Mouse (Mus musculus) induced T-regulatory cell, adult 2 months (primary cell): ENCODE data around the gene Sigmar1.
"Not testable (repeated sequence)": the region's sequence is repeated elsewhere in the genome, so short reads cannot be mapped to it uniquely, and the experiment has no call there.

Experiments used
- DNase-seq: peaks from one replicate; pipeline ENCODE4 v3.0.0-alpha.2; 2012; ENCODE audit warnings: low read depth

Gene Sigmar1

DNA sequence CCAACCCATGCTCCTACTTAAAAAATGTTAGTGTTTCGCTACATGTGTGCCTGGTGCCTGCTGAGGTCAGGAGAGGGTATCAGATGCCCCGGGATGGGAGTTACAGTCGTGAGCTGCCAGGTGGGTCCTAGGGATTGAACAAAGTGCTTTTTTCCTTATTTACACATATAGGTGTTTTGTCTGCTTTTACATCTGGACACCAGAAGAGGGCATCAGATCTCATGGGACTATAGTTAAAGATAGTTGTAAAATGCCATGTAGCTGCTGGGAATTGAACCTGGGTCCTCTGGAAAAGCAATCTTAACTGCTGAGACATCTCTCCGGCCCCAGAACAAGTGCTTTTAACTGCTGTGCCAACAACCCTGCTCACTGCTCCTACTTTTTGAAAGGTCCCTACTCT, 45.7 kb downstream of the Sigmar1 start:
- DNase-seq, result no peak

DNA sequence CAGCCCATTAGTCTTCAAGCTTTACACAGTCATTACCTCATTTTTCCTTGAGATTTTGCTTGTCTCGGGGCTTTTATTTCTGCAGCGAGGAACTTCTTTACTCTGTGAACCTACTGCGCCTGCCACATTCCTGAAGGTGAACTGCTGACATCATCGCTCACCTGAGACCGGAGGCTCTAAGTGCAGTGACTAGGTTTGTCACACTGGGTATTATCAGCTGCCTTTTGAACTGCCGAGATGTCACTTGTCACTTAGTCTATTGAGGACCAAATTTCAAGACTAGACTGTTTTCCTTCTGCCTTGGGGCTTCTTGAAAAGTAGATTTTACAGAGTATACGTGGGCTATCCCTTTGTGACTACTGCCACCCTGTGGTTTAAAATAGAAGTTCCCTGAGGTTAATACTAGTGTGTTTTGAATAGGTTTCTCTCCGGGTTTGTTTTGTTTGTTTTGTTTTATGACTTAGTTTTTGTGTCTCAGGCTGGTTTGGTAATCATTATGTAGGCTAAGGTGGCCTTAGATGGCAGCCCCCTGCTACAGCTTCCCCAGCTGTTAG, 47.7 kb downstream of the Sigmar1 start:
- peak; percentile 81 for DNase-seq

DNA sequence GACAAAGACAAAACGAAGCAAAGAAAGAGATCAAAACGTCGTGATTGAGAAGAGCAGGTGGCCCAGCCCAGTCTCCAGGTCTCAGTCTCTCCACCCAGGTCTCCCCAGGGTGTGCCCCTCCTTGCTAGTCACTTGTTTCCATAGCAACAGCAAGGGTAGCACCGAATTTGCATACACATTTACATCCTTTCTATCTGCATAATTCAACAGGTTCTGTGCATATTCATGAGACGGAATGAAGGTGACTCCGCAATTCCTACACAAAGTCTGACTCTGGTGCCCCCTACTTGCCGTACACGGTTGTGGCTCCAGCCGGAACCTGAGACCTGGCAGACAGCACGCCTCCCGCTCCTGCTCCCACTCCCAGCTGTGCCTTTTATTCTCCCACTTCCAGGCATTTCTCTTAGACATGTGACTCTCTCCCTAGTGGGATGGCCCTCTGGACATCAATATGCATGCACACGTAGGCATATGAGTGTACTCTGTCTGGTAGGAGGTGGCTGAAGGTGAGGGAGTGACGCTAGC, 48.9 kb downstream of the Sigmar1 start:
- DNase-seq, result peak; percentile 72

DNA sequence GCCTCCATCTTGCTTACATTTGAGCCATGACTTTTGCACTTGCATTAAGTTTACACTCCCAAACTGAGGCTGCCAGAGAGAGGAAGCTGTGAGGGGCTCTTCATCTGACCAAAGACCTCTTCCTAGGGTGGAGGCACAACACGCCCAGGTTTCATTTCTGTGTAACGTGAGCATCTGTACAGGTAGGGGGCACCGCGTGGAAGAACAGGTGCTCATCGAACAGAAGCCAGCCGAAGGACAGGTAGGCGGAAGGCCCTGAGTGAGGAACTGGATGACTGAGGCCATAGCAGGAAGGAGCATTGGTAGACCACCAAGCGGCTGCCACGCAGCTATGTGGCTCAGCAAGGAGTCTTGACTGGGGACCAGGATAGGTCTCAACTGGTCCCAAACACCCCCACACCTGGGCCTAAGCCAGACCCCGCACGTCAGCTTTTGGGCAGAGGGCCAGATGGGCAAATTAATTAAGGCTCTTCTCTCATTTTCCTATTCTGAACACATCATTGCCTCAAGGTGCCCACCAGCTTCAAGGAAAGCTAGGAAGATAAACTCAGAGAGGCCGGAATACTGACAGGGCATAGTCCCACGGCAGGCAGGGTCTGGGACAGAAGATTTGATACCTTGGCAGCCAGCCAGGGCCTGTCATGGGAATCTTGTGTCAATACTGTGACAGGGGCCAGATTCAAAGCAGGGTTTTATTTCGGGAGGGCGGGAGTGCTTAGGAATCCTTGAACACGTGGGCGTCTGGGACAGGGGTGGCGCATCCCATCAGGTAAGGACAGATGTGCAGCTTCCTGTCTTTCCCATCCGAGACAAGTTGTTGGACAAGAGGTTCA, 49.8 kb downstream of the Sigmar1 start:
- DNase-seq, result no peak

DNA sequence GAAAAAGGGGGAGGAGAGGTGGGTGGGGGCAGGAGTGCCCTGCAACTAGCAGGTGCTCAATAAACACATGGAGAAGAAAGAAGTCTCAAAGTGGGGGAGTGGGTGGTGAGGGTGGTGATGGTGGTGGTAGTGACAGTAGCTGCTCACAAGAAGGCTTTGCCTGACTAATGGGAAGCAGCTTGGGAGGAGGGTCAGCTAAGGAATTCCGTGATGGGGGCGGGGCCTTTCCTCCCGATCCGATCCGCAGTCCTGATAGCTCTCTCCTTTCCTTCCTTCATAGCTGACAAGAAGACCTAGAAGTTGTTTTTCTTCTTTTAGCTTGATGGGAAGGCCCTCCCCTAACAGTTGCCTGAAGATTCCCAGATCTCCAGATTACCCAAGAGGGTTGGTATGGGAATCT, 51.3 kb downstream of the Sigmar1 start:
- DNase-seq, result no peak

DNA sequence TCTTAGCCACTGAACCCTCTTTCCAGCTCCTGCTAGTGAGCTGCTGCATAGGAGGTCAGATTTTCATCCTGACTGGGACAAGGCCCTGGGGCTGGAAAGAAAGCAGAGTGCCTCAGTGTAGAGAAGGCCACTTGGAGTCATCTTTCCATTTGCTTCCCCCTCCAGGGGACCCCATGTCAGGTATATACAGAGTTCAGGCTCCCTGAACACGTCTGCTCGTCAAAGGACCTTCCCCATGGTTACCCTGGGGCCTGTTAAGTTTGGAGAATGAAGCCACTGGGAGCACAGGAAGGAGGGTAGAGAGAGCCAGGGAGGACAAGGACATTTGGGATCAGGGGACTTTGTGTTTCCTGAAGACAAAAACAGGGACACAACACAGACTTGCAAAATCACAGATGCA, 53.7 kb downstream of the Sigmar1 start:
- DNase-seq, result not testable (repeated sequence)

DNA sequence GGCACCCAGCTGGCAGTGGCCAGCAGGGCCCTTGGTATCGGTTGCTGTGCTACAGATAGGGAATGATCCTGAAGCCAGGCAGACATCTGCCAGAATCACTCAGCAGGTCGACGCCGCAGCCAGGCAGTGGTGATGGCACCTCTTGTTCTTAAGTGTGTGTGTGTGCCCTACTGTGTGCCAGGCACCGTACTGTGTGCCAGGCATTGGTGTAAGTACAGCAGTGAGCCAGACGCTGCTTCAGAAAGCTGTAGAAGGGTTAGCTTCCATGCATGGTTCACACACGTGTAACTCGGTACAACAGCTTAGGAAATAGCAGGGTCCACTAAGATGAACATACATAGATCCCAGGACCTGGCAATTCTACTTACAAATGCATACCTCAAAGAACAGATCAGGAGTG, 55.7 kb downstream of the Sigmar1 start:
- not testable (repeated sequence) for DNase-seq

DNA sequence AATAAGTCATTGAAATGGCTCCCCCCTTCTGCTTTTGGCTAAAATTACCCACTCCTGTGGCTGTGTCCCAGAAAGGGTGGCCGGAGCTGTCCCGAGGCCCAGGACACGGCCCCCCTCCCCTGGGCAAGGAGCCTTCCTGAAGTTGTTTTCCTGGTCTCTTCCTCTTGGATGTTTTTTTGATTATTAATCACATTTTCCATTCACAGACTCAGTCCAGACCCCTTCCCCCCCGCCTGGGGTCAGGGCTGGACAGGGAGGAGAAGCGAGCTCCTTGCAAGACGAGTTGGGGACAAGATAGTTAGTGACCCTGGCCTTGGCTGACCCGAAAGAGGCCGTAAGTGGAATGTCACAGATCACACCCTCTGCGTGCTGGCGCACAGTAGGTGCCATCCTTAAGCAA, 56.2 kb downstream of the Sigmar1 start, which contains the start of gene Il11ra1:
Il11ra1 (plus strand) TSS at position 207 of the 400 bp plus-strand sequence.
- not testable (repeated sequence) for DNase-seq

DNA sequence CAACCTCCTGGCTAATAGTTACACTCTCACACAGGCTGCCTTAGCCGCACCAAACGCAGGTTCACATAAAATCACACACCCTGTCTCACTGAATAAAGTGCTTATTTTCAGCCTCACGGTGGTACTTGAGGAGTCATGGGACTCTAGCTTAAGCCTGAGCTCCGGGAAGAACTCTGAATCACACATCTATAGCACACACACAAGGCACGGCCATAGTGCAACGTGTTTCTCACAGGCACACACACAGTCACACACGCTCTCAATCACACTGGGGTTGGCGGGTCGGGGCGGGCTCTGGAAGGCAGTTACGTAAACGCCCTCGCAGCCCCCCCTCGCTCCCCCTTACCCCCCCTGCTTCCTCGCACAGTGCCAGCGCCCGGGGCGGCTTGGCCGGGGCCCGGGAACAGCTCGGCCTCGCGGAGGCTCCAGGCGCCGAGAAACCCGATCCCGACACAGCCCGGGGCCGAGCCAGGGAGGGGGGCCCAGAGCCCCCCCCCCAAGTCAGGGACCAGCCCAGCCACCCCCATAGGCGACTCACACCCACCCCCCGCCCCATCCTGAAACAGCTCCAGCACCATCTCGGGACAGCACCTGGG, 57.4 kb downstream of the Sigmar1 start:
- DNase-seq, result not testable (repeated sequence)

DNA sequence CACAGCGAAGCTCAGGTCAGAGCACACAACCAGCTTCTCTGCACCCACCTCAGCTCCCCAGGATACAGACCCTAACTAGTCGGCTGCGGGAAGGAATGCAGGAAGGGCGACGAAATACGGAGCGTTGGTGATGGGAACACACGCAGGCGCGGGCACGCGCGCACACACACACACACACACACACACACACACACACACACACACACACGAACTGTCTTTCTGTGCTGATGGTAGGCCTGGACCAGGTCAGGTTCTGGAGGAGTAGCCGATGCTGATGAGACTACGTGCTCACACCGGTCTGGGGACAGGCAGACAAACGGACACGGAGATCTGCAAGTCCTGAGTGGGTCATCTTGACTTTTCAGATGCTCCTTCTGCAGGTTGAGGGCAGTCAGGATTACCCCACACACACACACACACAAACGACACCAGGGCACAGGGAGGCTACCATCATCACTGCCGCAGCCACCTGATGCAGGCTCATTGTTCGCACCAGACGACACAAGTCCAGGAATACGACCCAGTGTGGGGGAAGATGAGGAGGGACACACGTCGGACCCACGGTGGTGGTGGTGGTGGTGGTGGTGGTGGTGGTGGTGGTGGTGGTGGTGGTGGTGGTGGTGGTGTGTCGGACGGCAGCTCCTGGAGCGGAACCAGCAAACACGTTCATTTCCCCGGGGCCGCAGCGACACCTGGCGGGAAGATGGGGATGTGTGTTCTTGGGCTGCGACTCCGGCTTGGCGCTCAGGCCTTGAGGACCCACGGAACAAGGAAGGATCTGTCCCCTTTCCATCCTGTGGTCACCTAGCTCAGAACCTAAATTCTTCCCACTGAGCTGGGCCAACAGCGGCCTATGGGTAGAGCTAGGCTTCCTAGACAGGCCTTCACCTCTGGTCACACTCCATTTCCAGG, 58.8 kb downstream of the Sigmar1 start, which contains the start of gene Cntfr:
Cntfr (minus strand) TSS at position 160 of the 912 bp plus-strand sequence.
- DNase-seq, result peak; percentile 73

DNA sequence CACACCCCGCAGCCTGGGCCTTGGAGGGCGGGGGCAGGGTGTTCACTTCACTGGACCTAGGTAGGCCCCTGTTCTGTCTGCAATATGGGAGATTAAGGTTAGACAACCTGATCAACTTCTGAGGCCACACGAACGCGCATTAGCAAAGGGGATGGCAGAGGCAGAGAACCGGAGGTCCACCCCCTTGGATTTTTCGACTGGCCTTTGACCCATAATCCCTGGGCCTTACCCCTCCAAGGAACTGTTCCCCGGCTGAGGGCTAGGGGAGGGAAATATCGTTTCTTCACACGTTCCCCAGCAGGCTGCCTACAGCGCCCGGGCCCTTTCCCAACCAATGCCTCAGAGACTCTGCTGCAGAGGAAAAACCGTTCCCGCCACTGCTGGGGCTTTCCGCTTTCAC, 59.5 kb downstream of the Sigmar1 start:
- DNase-seq, result not testable (repeated sequence)

DNA sequence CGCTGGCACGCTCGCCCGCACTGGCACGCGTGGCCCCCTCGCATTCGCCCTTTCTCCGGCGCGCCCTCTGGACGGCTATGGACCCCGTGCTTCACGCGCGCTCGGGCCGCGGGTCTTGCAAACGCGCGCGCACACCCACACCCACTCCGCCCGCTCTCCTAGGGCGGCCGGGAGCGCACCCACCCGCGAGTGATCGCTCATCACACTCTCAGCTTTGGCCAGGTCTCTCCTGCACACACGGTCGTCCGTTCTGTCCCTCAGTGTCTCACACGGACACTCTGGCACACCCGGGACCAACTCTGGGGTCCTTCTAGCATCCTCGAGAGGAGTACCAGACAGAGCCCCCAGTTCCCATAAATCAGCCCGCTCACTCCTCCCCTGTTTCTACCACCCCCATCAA, 60.2 kb downstream of the Sigmar1 start:
- not testable (repeated sequence) for DNase-seq

DNA sequence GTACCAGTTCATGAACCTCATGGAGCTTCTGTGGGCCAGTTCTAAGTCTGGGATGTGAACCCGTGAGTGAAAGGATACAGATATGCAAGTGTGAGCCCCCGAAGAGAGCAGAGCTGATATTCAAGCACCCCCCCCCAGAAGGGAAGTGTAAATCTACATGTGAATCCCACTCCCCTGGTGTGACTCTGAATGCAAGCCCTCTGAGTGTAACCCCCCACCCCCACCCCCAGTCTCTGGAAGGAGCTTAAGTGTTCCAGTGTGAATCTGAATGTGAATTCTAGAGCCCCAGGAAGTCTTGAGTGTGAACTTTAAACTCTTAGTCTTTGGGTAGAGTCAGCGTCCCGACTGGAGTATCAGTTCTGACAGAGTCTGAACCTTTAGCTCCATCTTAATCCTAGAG, 62.4 kb downstream of the Sigmar1 start:
- DNase-seq, result not testable (repeated sequence)

DNA sequence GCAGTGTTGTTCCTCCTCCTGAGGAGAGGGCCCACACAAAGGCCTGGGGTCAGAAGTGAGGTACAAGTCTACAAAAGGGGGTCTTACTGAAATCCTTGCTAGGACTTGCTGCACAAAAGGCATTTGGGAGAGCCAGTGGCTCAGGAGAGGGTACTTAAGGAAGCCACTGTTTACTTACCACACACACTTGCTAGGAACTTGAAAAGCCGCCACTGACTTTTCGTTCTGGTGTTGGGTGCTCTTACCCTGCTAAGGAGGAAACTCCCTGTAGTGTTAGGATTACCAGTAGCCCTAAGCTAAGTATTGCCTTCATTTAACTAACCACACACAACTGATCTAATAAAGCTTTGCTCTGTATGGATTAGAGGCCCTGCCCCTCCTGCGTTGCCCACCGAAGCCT, 65.9 kb downstream of the Sigmar1 start:
- not testable (repeated sequence) for DNase-seq

DNA sequence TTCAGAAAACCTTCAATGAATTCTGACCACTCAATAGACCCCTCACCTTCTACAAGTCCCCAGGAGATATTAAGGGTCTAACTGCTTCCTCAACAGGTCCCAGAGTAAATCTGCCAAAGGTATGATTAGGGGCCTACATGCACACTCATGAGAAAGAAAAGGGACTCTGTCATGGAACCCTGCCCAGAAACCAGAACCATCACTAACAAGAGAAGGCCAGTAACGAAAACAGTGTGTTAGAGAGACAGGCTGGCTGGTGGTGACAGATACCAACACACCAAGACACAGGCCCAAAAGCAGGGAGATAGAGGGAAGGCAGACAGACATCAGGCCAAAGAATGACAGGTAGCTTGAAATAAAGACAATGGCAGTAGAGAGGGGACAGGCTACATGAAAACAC, 67.4 kb downstream of the Sigmar1 start:
- DNase-seq, result not testable (repeated sequence)
